Mouse (Mus musculus): ENCODE data around the gene Ces1b.

DNA sequence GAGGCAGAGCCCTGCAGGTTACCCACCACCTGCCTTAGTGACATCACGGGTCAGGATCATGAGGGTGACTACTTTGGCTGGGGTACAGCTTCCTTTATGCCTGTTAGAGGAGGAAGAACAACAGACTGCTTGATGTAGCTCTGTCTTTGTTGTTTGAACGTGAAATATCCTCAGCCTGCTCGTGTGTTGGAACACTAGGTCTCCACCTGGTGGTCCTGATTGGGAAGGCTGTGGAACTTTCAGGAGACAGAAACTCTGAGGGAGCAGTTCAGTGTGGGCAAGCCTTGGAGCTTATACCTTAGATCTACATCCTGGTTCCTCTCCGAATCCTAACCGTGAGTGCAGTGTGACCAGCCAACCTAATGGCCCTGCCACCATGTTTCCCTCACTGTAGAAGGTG lies 58.1 kb downstream of the Ces1b start:
- TF ChIP-seq E2F4 (IDR thresholded peaks at IDR 0.05; ENCODE audit: insufficient read depth) (no peak), MYOD1 (IDR thresholded peaks at IDR 0.05; ENCODE audit: control insufficient read depth in 1 of 3, insufficient read length in 2 of 3, low read depth in 2 of 3) (no peak), POLR2A (IDR thresholded peaks at IDR 0.05; ENCODE audit: insufficient read length, low read depth) (no peak), POLR2AphosphoS2 (IDR thresholded peaks at IDR 0.05; ENCODE audit: insufficient read length, low read depth) (no peak), TCF3 (IDR thresholded peaks at IDR 0.05; ENCODE audit: insufficient read length, low read depth) (no peak), USF1 (IDR thresholded peaks at IDR 0.05; ENCODE audit: low read depth) (no peak), CEBPB (IDR thresholded peaks at IDR 0.05; ENCODE audit: insufficient read depth, poor library complexity, severe bottlenecking) (no peak), MYOG (IDR thresholded peaks at IDR 0.05; ENCODE audit: control insufficient read depth in 1 of 3, insufficient read depth in 1 of 3, insufficient read length in 2 of 3, low read depth in 2 of 3) (no peak), MAX (IDR thresholded peaks at IDR 0.05; ENCODE audit: low read depth) (no peak), SRF (IDR thresholded peaks at IDR 0.05; ENCODE audit: control insufficient read depth, insufficient read length, low read depth) (no peak), TCF12 (IDR thresholded peaks at IDR 0.05; ENCODE audit: insufficient read depth, poor library complexity, severe bottlenecking) (no peak), REST (IDR thresholded peaks at IDR 0.05; ENCODE audit: insufficient read depth, insufficient read length) (no peak)

Data from myocyte (in vitro differentiated cells).